Mouse (Mus musculus): ENCODE data around the gene Tcam1.

DNA sequence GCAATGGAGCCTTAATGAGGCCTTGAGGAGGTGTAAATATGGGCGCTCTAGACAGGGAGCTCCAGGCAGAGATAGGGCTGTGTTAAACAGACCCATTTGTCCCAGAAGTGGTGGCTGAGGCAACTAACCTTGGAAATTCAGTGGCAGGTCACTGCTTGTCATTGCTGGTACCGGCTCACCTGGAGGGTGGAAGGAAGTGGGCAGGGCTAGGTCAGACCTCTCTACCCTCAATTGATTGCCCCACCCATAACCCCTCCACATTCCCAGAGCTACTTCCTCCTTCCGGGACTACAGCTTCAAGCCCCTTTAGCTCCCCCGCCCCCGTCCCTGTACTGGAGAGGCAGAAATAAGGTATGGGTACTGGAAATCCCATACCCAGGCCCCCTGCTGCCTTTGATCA is 37.1 kb downstream of the Tcam1 start:
- TF ChIP-seq CTCF (IDR thresholded peaks at IDR 0.05; ENCODE audit: low read depth) (no peak), EP300 (IDR thresholded peaks at IDR 0.05; ENCODE audit: low read depth) (no peak)
